Mouse (Mus musculus): ENCODE measurements around the gene Slc25a26.
A peak's percentile ranks its signal among the peaks of the same experiment; 100 is the strongest.

The Slc25a26 gene

DNA sequence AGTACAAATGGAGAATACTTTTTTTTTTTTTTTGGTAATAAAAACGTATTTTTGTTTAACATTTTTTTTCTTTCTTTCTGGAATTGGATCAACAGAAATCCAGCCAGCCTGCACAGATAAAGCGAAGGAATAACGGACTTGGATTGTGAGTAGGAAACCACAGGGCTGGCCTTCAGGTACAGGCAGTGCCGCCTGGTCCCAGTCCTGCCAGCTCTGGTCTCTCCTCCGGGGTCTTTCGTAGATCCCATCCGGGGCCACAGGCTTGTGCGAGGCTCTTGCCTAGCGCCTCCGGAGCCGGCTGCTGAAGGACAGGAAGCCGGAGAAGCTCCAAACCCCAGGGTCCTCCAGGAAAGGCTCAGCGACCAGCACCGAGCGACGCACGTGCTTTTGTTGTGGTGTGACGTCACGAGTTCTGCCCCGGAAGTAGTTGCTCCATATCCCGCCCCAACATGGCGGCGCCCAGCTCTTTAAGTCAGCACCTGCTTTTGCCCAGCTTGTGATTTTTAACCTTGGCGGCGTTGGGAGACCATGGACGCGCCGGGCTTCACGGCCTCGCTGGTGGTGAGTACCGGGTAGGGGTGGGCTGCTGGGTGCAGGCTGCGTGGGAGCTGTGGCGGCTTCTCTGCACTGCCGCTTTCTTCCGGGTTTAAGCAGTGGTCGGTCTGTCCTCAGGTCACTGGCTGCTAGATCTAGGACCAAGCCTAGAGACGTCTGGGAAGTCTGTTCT is at the start of gene Slc25a26:
Gene Slc25a26, plus strand, starts transcription at position 435 of the 727 bp plus-strand sequence.
- peak; percentile 92 for DNase-seq (ENCODE audit: low spot score)

GRCm38 (mm10) chr6:94464037-94464891 is 35.9 kb upstream of the Slc25a26 start:
- DNase-seq (ENCODE audit: low spot score) = peak; percentile 31

- no peak for DNase-seq (ENCODE audit: low spot score)
These were observed 33.5 kb upstream of the Slc25a26 start for GRCm38 (mm10) chr6:94466508-94467205.

DNA sequence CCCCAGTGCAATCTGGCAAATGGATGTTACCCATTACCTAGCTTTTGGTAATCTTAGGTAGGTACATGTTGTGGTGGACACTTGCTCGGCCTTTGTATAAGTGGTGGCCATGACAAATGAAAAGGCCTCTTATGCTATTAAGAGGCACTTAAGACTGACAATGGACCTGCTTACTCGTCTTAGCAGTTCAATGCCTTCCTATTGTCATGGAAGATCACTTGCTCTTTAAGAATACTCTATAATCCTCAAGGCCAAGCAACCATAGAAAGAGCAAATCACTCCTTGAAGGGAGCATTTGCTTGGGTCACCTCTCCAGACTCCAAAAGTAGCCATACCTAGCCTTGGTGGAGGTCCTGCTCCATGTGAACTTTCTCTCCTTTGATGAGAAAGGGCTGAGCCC is 7.4 kb upstream of the Slc25a26 start:
- DNase-seq (ENCODE audit: low spot score) = no peak

GRCm38 (mm10) chr6:94503963-94504362 is 3.8 kb downstream of the Slc25a26 start:
- no peak for DNase-seq (ENCODE audit: low spot score)

- DNase-seq (ENCODE audit: low spot score) = no peak
These were observed 7.8 kb downstream of the Slc25a26 start for GRCm38 (mm10) chr6:94507921-94508320.

GRCm38 (mm10) chr6:94508807-94509206 is 8.7 kb downstream of the Slc25a26 start:
- DNase-seq (ENCODE audit: low spot score) = no peak

- DNase-seq (ENCODE audit: low spot score) = no peak
These were observed 9.1 kb downstream of the Slc25a26 start for GRCm38 (mm10) chr6:94509220-94509619.

GRCm38 (mm10) chr6:94518171-94518570 is 18.0 kb downstream of the Slc25a26 start:
- DNase-seq (ENCODE audit: low spot score) = no peak

GRCm38 (mm10) chr6:94524335-94524734 is 24.2 kb downstream of the Slc25a26 start:
- DNase-seq (ENCODE audit: low spot score) = peak; percentile 59

DNA sequence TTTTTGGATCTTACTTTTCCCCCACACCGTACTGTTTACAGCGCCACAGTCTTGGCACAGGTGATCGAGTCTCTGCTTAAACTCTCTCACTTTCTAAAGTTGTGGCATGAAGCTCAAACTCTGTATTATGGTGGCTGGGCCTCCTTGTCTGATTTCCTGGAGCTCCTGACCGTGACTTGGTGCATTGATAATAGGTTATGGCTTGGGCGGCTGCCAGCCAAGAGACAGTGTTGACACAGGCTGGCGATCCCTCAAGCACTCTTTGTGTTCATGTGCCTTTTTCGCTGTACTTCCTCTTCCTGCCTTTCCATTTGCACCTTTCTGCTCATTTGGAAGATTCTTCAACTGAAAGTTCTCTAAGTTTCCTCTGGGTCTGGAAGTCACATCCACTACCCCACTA is 30.6 kb downstream of the Slc25a26 start:
- DNase-seq (ENCODE audit: low spot score) = no peak

GRCm38 (mm10) chr6:94532086-94532485 is 32.0 kb downstream of the Slc25a26 start:
- no peak for DNase-seq (ENCODE audit: low spot score)

DNA sequence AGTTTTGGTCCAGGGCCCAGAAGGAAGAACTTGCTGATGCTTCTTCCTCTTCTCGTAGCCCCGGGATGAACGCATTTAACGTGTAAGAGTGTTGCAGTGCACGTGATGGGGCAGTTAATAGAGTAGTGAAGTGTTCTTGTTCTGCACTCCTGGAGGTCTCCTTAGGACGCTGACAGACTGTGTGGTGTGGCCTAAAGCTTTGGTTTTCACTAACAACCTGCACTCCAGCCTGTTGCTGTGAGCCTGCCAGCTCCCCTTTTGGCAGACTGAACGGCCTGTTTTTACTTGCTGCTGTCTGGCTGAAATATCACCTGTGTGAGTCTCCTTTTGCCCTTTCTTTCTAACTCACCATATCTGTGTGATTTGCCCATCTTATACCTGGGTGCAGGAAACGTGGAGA is 36.3 kb downstream of the Slc25a26 start:
- no peak for DNase-seq (ENCODE audit: low spot score)

- no peak for DNase-seq (ENCODE audit: low spot score)
These were observed 37.5 kb downstream of the Slc25a26 start for GRCm38 (mm10) chr6:94537652-94538051.

DNA sequence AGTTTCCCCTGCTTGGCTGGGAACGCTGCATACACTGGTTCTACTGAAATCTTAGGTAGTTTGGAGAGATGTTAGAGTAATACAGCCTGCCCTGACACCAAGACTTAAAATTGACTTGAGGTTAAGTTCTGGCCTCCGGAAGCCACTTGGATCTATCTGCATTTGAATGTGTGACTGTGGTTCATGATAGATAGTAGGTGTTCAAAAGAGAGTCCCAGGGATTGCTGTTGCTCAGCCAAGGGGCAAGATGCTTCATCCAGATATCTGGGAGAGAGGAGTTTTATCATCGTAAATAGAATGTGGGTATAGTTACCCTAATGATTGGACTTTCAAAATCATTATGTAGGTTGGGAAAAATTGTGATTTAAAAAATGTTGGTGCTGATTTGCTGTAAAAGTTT is 40.0 kb downstream of the Slc25a26 start:
- DNase-seq (ENCODE audit: low spot score) = no peak

DNA sequence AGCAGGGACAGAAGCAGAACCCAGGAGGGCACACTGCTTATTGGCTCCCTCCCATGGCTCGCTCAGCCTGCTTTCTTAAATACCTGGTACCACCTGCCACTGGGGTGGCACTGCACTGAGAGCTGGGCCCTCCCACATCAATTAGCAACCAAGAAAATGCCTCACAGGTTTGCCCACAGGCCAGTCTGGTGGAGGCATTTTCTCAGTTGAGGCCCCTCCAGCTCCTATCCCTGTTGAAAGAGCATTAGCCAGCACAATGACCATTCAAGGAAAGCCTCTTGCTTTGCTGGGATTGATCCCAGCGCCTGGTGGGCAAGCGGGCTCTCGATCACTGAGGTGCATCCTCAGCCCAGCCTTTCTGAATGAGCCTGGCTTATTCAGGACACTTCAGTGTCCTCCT is 40.5 kb downstream of the Slc25a26 start:
- DNase-seq (ENCODE audit: low spot score) = no peak

- no peak for DNase-seq (ENCODE audit: low spot score)
These were observed 41.0 kb downstream of the Slc25a26 start for GRCm38 (mm10) chr6:94541133-94541532.

GRCm38 (mm10) chr6:94541854-94542253 is 41.7 kb downstream of the Slc25a26 start:
- DNase-seq (ENCODE audit: low spot score) = no peak

DNA sequence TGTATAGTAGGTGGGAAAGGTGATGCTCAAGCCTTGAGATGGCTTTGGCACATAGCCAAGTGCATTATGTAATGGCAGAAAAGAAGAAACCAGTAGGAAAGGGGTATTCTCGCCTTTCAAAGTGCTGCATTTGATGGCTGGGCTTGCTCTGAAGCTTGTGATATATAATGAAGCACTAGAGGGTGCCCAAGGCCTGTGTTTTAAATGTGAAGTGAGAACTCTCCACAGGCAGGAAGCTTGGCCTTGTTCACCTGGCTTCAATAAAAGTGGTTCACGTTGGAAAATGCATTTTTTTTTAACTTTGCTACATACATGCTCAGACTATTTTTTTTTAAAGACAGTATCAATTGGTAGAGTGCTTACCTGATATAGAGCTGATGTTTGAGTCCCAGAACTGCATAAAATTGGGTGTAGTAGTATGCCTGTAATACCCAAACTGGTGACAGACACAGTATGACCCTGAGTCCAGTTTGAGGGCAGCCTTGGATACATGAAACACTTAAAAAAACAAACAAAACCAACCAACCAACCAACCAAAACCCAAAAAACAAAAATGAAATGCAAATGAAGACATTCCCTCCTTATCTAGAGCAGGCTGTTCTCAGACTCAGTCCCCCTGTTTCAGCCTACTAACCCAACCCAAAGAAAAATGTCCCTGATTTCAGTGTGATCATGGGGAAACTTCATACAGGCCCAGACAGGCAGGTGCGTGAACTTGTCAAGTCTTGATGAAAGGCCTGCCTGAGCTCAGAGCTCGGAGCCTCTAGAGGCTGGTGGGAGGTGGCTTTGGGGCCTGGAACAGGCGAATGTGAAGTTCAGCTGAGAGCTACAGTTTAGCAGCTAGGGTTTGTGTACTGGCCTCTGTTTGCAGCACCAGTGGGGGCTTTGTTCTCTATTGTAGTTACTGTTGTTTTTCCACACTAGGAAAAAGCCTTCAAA is 44.0 kb downstream of the Slc25a26 start:
- peak; percentile 65 for DNase-seq (ENCODE audit: low spot score)

DNA sequence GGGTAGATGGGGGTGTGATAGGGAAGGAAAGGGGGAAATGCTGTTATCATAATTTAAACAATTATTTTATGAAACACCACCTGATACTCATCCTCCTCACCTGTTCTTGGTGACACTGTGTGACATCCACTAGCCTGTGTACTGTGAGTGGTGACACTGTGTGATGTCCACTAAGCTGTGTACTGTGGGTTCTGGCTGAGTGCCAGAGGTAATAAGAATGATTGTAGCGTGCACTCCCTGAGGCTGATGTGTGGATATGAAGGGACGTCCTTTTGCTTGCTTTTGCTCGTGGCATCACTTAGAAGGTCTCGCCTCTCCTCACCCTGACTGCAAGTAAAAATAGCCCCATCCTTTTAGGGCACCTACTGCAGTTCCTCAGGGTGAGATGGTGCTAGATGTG is 47.1 kb downstream of the Slc25a26 start:
- peak; percentile 11 for DNase-seq (ENCODE audit: low spot score)

DNA sequence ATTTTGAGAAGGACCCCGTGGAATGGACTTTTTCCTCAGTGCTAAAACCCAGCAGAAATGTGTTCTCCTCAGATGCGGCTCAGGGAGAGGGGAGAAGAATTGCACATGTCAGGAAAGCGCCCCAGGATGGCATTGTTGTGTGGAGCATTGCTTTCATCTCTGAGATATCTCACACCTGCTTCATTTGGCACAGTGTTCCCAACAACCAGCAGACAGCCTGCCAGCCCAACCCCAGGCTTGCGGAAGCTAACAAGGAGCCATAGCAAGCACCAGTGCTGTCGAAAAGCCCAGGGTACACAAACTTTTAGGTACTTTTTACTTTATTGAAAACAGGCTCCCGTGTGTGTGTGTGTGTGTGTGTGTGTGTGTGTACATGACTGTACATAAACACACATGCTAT is 50.2 kb downstream of the Slc25a26 start:
- DNase-seq (ENCODE audit: low spot score) = no peak

DNA sequence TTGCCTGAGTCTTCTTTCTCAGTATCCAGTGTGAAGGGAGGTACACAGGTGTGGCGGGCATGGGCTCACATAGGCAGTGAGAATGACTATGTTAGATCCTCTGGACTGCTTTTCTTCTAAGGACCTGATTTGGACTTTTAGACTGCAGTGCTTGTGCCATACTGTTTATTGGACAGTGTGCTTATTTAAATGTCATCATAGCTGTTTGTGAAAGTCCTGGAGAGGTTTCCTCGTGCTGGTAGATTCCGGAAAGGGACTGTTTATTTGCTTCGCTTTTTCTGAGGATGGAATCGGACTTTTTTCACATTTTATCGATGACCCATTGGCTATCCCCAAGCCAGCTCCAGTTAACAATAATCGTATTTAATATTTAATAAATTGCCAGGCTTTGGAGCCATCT is 50.7 kb downstream of the Slc25a26 start:
- DNase-seq (ENCODE audit: low spot score) = no peak
